Mouse (Mus musculus): ENCODE measurements around the gene Capns1. TPM values are rescaled to one million over a fixed set of nuclear protein-coding genes. Genes with fewer than 3 reads are reported as not detected.

Gene Capns1
- total and polyA plus RNA-seq, 3 experiments, result 274 to 826 (median 315) TPM

GRCm38 (mm10) chr7:30194101-30194831, 4.3 kb downstream of the Capns1 start:
- DNase-seq, result peak; percentile 59 to 69
- H3K36me3 ChIP-seq (ENCODE audit: control insufficient read depth, insufficient read depth, low read length), result peaks cover 4% of the 10 kb centered on the region
- H3K79me2 ChIP-seq (replicated peaks; ENCODE audit: control insufficient read depth, insufficient read depth, low read length), result no peaks in the 10 kb centered on the region
- peak overlapping the region; percentile 94 for H3K27ac ChIP-seq
- under 1% methylated on average over 26 of the region's 26 CpGs for WGBS
- peaks cover 2% of the 10 kb centered on the region for H3K4me1 ChIP-seq (ENCODE audit: control insufficient read depth, insufficient read depth, low read length)
- peak overlapping the region; percentile 92 for H3K9ac ChIP-seq (ENCODE audit: low read depth, low read length)
- peak overlapping the region; percentile 55 for H3K4me3 ChIP-seq
- intact Hi-C loops (cut with DNase I), result no loop called here
- H3K27me3 ChIP-seq (ENCODE audit: control insufficient read depth, insufficient read depth, low read length), result no peaks in the 10 kb centered on the region
- TF ChIP-seq CTCF (IDR thresholded peaks at IDR 0.05) (no peak), POLR2A (IDR thresholded peaks at IDR 0.05; ENCODE audit: insufficient read depth, low read depth, low read length) (no peak), EP300 (IDR thresholded peaks at IDR 0.05; ENCODE audit: insufficient read depth, low read depth, low read length) (no peak)

DNA sequence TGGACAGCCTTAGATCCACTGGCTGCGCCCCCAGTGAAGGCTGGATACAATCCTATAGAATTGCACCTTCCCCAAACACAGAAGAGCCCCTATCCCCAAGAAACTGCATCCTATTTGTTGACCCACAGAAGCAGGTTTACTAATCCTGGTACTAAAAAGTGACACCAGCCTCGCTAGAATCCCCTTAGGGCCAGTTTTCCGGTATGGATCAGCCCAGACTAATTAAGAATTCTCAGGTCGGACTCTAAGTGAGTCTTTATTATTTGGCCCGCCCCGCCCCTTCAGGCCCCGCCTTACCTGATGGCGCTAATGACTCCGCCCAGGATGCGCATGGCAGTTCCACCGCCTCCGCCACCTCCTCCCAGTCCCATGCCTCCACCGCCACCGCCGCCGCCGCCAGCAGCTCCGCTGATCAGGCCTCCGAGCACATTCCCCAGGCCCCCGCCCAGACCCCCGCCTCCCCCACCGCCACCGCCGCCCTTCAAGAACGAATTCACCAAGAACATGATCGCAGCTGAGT, 5.0 kb downstream of the Capns1 start:
- TF ChIP-seq POLR2A (IDR thresholded peaks at IDR 0.05; ENCODE audit: insufficient read depth, low read depth, low read length), result no peak; the same call in 1 of the 2 replicates
- no peak for TF ChIP-seq CTCF (IDR thresholded peaks at IDR 0.05)
- TF ChIP-seq EP300 (IDR thresholded peaks at IDR 0.05; ENCODE audit: insufficient read depth, low read depth, low read length), result no peak
- H3K4me3 ChIP-seq, result peak overlapping the region; percentile 55
- intact Hi-C loops (cut with DNase I), result loop anchor here (1.0 kb wide), 1 partner anchor 8 kb away; no protein-coding TSS in a partner anchor
- peaks cover 2% of the 10 kb centered on the region for H3K4me1 ChIP-seq (ENCODE audit: control insufficient read depth, insufficient read depth, low read length)
- peaks cover 4% of the 10 kb centered on the region for H3K36me3 ChIP-seq (ENCODE audit: control insufficient read depth, insufficient read depth, low read length)
- DNase-seq, result peak; percentile 86 to 88
- peak overlapping the region; percentile 94 for H3K27ac ChIP-seq
- H3K79me2 ChIP-seq (replicated peaks; ENCODE audit: control insufficient read depth, insufficient read depth, low read length), result no peaks in the 10 kb centered on the region
- WGBS, result 3% methylated on average over 26 of the region's 26 CpGs
- no peaks in the 10 kb centered on the region for H3K27me3 ChIP-seq (ENCODE audit: control insufficient read depth, insufficient read depth, low read length)
- peak overlapping the region; percentile 92 for H3K9ac ChIP-seq (ENCODE audit: low read depth, low read length)

- no peaks in the 10 kb centered on the region for H3K27me3 ChIP-seq (ENCODE audit: control insufficient read depth, insufficient read depth, low read length)
- no peak overlapping the region for H3K27ac ChIP-seq
- no peak overlapping the region for H3K4me3 ChIP-seq
- H3K9ac ChIP-seq (ENCODE audit: low read depth, low read length), result no peak overlapping the region; the same call in 1 of the 2 replicates
- TF ChIP-seq EP300 (IDR thresholded peaks at IDR 0.05; ENCODE audit: insufficient read depth, low read depth, low read length) (no peak), CTCF (IDR thresholded peaks at IDR 0.05) (no peak), POLR2A (IDR thresholded peaks at IDR 0.05; ENCODE audit: insufficient read depth, low read depth, low read length) (no peak)
- peaks cover 4% of the 10 kb centered on the region for H3K36me3 ChIP-seq (ENCODE audit: control insufficient read depth, insufficient read depth, low read length)
- peaks cover 2% of the 10 kb centered on the region for H3K4me1 ChIP-seq (ENCODE audit: control insufficient read depth, insufficient read depth, low read length)
- no peak for DNase-seq
- 57% methylated on average over 9 of the region's 9 CpGs for WGBS
- no peaks in the 10 kb centered on the region for H3K79me2 ChIP-seq (replicated peaks; ENCODE audit: control insufficient read depth, insufficient read depth, low read length)
- intact Hi-C loops (cut with DNase I), result loop anchor here (1.0 kb wide), 1 partner anchor 8 kb away; no protein-coding TSS in a partner anchor
These were observed 5.6 kb downstream of the Capns1 start for GRCm38 (mm10) chr7:30193013-30193412.

GRCm38 (mm10) chr7:30192088-30192487, 6.5 kb downstream of the Capns1 start:
- Histone ChIP-seq H3K79me2 (replicated peaks; ENCODE audit: control insufficient read depth, insufficient read depth, low read length) (no peaks in the 10 kb centered on the region), H3K4me3 (no peak overlapping the region), H3K4me1 (ENCODE audit: control insufficient read depth, insufficient read depth, low read length) (peaks cover 2% of the 10 kb centered on the region), H3K9ac (ENCODE audit: low read depth, low read length) (no peak overlapping the region), H3K27ac (no peak overlapping the region), H3K36me3 (ENCODE audit: control insufficient read depth, insufficient read depth, low read length) (peaks cover 4% of the 10 kb centered on the region), H3K27me3 (ENCODE audit: control insufficient read depth, insufficient read depth, low read length) (no peaks in the 10 kb centered on the region)
- TF ChIP-seq EP300 (IDR thresholded peaks at IDR 0.05; ENCODE audit: insufficient read depth, low read depth, low read length) (no peak), POLR2A (IDR thresholded peaks at IDR 0.05; ENCODE audit: insufficient read depth, low read depth, low read length) (no peak), CTCF (IDR thresholded peaks at IDR 0.05) (no peak)
- DNase-seq, result no peak
- 89% methylated on average over 12 of the region's 12 CpGs for WGBS
- intact Hi-C loops (cut with DNase I), result no loop called here

DNA sequence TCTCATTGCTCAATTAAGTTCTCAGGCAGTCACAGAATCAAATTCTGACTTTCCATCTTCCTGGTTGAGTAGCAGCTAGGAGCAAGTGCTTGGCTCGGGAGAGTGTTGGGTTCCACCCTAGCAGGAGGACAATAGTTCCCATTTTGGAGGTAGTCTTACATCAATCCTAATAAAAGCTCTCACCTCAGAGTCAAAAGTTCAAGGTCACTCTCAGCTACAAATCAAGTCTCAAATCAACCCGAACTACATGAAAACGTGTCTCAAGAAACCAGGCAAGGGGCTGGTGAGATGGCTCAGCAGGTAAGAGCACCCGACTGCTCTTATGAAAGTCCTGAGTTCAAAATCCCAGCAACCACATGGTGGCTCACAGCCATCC, 9.5 kb downstream of the Capns1 start:
- Histone ChIP-seq H3K9ac (ENCODE audit: low read depth, low read length) (no peak overlapping the region), H3K4me1 (ENCODE audit: control insufficient read depth, insufficient read depth, low read length) (peaks cover 2% of the 10 kb centered on the region), H3K27ac (no peak overlapping the region), H3K27me3 (ENCODE audit: control insufficient read depth, insufficient read depth, low read length) (no peaks in the 10 kb centered on the region), H3K79me2 (replicated peaks; ENCODE audit: control insufficient read depth, insufficient read depth, low read length) (no peaks in the 10 kb centered on the region), H3K4me3 (no peak overlapping the region), H3K36me3 (ENCODE audit: control insufficient read depth, insufficient read depth, low read length) (peaks cover 4% of the 10 kb centered on the region)
- WGBS, result 67% methylated on average over 4 of the region's 4 CpGs
- DNase-seq, result no peak
- TF ChIP-seq POLR2A (IDR thresholded peaks at IDR 0.05; ENCODE audit: insufficient read depth, low read depth, low read length), result no peak
- no peak for TF ChIP-seq CTCF (IDR thresholded peaks at IDR 0.05)
- no peak for TF ChIP-seq EP300 (IDR thresholded peaks at IDR 0.05; ENCODE audit: insufficient read depth, low read depth, low read length)
- intact Hi-C loops (cut with DNase I), result no loop called here
